Mouse (Mus musculus) testis, postnatal 10 days (tissue): Measurements from ENCODE around the gene Gm17428.
"Not testable (repeated sequence)": the region's sequence is repeated elsewhere in the genome, so short reads cannot be mapped to it uniquely, and the experiment has no call there.

Experiments used
- DNase-seq: peaks from one replicate; pipeline ENCODE4 v3.0.0; 2021; ENCODE audit warnings: low spot score

Gene Gm17428

DNA sequence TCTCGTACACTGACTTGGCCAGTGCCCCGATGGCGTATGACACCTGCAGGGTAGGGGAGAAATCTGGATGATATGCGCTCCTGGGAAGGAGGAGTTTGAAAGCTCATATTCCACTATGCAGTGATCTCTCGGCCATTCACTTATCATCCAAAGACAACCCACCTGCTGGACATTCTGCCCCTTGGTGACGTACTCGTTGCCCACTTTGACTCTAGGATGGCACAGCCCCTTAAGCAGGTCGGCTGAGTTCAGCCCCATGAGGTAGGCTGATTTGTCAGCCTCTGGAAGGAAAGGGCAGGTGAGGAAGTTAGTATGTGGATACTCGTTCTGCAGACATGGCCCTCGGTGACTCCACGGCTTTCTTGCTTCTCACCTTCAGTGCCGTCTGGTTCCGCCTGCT is 12.1 kb downstream of the Gm17428 start:
- DNase-seq: no peak

DNA sequence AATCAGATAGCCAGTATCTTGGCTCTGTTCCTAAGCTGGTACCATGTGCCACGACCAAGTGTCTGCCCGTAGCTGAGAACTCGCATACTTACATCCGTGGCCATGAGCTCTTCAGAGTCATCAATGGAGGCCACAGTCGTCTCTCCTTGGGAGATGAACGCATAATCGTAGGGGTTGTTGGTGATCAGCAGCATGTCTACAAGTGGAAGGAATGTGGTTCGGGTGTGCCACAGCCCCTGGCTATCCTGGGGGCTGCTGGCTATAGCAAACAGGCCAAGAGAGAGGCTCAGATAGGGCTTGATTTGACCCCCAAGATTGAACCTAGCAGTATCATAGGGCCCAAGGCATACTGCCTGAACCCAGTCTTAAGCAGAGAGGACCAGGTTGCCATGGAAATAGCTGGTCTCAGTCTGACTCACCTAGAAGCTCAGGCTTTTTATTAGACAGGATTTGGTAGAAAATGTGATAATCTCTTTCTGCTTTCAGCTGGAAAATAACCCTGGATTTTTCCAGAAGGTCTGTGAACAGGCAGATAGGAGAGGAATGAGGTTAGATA is 13.2 kb downstream of the Gm17428 start:
- DNase-seq: no peak

DNA sequence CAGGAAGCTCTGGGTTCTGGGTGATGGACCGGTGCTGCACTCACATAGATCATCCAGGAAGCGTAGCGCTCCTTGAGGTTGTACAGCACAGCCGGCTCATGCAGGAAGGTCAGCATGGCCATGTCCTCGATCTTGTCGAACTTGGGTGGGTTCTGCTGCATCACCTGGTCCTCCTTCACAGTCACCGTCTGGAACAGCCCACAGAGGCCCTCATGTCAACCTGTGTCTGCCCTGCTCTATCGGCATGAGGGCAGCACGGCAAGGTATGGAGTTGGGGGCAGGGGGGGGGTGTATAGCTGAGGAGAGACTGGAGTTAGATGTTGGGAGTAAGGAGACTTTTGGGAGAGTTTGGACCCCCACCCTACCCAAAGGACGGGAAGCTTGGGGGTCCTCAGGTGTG is 15.5 kb downstream of the Gm17428 start:
- no peak for DNase-seq

DNA sequence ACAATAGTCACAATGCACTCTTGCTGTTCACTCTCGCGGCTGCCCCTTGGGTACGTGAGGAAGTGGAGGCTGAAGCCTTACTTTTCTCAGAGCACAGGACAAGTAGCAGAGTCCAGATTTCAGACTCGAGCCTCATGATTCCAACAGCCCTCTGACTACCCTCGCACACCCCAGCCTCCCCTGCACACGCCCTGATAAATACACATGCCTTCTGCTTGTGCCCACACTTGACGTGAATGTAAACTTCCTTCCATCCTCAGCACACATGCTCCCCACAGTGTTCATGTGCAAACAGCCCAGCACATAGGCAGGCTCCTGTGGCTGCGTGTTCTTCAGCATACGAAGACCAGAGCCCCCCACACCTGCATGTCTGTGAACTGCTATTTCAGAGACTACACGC is 16.9 kb downstream of the Gm17428 start:
- no peak for DNase-seq

DNA sequence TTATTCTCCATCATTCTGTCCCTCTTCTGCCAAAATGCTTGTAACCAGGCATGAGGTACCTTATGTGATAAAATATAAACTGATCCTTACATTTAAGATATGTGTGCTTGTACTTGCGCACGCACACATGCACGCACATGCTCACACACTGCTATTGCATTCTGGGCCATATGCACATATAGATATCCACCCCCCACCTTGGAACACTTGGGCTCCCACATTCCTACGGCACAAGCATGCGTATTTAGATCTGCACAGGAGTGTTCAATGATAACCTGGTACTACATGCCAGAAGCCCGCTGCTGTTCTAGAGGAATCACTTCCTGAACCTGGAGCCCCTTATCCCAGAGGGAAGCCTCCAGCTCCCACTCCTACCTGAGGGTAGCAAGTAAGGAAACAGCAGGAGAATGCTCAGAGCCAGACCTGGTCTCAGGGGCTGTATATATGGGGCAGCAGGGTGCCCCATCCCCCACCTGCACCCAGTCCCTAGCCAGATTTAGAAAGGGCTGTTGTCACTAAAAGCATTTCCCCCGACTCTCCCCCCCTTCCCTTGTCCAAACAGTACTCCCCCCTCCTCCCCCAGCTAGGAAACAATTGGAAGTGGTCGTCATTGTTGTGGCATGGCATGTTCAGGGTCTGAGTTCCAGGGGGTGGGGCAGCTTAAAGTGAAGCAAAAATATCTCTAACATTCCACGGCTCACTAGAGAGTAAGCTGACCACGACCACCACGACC is 17.6 kb downstream of the Gm17428 start, which contains the start of gene Myh7:
Gene Myh7, minus strand, starts transcription at position 491 of the 733 bp plus-strand sequence.
- DNase-seq: no peak

DNA sequence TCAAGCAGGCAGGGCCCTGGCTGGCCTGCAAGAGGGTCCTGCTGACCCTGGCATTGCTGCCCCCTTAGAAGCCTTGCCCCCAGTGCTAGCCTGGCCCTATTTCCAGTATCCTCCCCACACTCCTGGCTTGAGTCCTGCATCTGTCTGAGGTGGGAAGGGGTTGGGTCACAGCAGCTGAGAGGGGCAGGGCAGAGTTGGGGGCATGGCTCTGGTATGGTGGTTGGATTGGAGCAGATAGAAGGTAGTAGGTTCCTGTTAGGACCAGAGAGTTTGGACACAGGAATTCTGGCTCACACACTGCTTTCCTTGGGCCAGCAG is 18.1 kb downstream of the Gm17428 start:
- DNase-seq: no peak

DNA sequence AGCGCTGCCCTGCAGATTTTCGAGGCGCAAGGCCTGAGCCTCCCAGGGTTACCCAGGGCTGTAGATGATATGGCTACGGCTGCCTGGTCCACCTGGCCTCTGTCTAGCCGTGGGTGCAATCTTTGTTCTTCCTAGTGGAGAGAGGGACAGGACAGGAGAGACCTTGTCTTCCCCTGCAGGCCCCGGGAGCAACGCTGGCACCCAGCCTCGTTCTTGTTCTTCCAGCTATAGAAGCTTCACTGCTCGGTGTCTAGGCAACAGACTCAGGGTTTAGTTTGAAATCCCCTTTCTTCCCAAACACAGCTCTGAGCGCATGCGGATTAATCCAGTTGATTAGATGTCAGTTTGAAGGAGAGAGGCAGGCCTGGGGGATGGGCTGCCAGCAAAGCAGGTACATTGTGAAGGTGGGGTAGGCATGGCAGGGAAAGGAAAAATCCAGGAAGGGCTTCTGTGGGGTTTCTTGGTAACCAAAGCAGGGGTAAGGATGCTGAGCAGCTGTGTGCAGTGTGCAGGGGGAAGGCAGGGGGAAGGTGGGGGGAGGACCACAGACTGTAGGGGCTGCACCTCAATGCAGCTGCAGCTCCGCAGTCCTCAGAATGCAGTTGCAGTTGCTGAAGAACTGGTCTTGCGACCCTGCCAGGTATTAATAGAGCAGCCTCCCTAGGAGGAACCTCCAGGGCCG is 18.9 kb downstream of the Gm17428 start:
- DNase-seq: no peak

DNA sequence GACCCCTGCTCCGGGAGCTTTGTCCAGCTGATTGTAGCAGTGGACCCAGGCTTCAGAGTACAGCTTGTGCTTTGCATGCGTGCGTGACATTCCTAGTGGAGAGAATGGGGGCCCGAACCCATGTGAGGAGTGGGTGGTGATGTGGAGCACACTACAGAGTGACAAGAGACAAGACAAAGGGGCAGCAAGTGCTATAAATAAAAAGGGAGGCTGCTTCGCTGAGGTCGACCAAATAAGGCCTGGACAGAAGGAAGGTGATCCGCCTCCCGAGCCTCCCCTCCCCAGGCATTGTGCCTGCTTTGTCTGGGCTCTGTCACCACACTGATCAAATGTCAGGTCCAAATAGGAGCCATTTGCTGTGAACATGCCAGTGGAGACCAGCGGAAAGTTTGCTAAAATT is 20.1 kb downstream of the Gm17428 start:
- DNase-seq: no peak

DNA sequence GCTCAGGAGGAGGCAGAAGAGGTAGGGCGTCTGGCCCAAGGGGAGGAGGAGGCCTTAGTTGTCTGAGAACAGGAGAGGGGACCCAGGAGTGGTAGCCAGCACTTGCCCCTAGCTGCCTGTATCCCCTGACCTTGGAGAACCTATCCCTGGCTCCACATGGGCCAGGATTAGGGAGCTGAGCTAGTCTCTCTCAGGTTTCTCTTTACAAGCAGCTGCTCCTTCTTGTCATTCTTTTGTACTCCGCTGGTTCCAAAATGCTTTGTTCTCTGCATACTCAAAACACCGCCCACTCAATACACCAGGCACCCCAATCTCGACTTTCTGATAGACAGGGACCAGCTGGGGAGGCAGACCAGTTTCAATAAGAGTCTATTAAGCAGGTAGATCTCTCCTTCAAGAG is 20.6 kb downstream of the Gm17428 start:
- no peak for DNase-seq

DNA sequence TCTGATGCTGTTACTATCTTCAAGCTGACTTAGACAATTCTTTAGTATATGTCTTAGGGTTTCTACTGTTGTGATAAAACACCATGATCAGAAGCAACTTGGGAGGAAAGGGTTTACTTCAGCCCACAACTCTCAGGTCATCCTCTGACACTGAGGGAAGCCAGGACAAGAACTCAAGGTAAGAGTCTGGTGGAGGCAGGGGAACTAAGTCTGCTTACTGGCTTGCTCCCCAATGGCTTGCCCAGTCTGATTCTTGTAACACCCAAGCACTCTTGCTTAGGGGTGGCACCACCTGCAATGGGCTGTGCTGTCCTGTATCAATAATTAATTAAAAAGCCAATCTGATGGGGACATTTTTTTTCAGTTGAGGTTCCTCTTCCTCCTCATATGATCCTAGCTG is 21.9 kb downstream of the Gm17428 start:
- no peak for DNase-seq

DNA sequence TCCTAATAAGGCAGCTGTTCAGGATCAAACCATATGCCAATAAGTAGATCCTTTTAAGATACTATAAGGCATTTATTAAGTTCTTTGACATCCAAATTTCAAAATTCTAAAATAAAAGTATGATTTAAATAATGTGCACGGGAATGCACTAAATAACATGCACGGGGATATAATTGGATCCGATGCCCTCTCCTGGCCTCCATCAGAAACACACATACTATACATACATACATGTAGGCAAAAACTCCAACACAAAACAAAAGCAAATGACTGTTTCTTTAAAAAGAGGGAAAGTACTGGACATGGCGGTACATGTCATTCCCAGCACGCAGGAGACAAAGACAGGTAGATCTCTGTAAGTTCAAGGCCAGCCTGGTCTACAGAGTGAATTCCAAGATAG is 23.1 kb downstream of the Gm17428 start:
- DNase-seq: not testable (repeated sequence)

DNA sequence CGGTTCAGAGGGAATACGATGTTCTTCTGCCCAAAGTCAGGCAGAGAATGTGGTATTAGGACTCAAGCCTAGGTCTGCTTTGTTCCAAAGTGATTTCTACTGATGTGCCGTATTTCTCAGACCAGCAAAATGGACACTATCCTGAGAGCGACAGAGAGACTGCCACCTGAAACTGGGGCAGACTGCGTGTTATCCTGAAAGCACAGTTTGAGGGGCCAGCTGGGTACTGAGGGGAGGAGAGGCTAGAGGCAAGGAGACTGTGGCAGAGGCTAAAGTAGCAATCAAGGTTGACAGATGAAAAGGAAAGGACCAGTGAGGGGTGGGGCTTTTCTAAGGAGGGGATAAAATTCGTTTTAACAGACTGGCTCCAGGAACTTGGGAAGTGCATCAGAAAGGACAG is 24.1 kb downstream of the Gm17428 start:
- DNase-seq: no peak

DNA sequence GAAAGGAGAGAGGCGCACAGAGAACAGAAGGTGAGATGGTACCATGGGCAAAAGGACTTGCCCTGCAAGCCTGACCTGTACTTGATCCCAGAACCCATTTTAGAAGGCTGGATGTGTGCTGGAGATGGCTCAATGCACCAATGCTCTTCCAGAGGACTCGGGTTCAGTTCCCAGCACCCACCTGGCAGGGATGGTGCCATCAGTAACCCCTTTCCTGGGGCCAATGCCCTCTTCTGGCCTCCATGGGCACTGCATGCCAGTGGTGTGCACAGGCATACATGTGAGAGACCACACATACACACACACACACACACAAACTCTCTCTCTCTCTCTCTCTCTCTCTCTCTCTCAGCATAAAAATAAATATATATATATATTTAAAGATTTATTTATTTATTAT is 24.7 kb downstream of the Gm17428 start:
- DNase-seq: no peak

DNA sequence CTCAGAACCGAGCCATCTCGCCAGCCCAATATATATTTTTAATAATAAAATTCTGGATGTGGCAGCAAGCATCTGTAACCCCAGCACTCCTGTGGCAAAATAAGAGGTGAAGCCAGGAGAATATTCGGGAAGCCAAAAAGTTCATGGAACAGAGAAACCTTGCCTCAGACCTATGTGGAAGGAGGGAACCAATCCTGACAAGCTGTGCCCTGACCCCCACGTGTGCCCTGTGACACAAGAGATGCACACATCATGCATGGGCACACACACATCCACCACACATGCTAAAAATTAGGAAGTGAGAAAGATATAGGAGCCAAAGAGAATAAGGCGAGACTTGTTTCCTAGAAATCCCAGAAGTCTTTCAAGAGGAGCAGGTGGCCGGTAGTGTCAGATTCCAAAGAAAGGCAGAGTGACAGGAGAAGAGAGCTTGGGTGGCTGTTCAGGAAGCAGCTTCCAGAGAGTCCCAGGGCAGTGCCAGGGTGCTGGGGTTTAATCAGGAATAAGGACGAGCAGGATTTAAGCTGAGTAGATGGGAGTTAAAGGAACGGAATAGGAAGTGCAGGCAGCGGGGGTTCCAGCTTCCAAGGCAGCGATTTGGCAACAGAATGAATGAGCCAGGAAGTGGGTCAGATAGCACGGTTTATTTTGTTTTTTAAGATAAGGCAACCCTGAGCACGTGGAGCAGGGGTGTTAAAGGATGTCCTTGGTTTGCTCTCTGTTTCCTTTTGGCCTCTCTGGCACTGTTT is 25.4 kb downstream of the Gm17428 start:
- DNase-seq: no peak

DNA sequence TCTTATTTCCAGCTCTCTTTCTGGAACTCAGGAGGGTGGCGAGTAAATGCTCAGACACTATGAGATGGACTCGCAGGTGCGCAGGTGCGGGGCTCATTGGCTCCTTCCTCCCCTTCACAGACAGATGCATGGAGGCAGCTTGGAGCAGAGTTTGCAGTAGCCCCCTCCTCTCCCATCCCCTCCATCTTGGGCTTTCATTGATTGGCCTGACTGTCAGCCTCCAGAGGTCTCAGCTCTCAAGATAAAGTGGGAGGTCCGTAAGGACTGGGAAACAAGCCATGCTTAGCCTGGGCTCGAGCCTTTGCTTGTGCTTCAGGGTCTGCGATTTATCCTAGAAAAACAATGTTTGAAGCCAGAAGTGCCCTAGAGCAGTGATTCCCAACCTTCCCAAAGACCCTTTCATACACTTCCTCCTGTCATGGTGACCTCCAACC is 26.0 kb downstream of the Gm17428 start:
- DNase-seq: no peak

DNA sequence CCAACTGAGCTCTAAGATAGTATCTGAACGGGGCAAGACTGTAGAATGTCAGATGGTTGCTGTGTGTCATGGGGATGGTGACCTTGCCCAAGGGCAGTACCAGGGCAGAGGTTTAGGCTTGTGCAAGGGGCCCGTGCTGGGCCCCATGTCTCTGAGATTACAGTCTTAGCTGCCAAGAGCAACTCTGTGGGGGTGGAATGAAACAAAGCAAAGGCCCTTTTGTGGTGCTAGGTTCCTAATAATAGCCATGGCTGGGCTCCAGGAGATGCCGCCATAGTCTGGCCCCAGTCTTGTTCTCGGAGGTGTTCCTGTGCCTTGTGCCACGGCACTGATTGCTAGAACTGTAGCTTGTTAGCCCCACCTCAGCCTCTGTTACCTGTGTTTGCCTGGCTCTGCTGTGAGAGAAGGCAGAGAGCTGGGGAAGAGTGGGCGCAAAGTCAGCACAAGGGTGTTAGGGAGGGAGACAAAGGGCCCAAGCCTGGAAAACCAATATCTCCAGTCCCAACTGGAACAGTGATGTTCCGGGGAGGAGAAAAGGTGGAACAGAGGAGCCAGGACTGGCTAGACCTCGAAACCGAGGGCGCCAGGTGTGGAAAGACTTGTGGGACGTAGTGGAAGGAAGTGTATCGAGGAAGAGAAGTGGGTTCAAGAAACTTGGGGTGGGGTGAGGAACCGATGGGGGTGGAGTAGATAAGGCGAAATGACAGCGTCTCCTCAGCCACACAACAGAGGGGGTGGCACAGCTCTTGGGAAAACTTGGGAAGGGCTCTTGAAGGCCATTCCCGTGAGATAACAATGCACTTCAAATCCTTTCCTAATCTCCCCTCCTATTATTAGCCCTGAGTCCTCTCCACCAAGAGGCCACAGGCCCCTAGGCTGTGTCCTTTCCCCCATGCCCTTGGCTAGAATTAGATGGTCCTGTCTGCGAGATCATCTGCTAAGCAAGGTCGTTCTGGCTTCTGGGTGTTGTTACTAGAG is 27.4 kb downstream of the Gm17428 start:
- DNase-seq: no peak

DNA sequence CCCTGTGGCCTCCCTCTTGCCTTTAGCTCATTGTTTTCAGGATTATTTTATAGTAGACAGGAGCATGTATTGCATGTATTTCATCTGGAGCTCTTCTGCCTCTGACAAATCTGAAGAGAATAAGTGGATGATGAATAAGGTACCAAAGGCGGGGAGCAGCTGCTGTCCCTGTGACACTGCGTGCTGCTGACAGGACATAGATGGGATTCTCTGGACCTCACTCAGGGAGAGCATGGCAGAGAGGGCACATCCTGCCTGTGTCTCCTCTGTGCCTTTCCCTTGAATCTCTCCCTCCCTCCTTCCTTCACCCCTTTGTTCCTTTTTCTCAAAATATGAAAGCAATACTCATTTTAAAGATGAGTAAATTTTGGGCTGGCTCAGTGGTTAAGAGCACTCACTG is 28.8 kb downstream of the Gm17428 start:
- no peak for DNase-seq

DNA sequence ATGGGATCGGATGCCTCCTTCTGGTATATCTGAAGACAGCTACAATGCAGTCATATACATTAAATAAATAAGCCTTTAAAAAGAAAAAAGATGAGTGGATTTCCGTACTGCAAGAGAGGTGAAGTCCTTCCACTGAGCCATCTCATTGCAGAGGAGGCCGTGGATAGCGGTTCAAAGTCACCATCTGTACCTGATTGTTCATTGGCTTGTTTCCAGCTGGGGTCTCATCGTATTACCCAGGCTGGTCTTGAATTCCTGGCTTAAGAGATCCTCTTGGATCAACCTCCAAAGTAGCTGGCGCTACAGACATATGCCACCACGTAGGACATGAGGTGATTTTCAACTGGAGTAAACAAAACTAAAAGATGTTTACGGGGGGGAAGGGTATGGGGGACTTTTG is 29.2 kb downstream of the Gm17428 start:
- no peak for DNase-seq

DNA sequence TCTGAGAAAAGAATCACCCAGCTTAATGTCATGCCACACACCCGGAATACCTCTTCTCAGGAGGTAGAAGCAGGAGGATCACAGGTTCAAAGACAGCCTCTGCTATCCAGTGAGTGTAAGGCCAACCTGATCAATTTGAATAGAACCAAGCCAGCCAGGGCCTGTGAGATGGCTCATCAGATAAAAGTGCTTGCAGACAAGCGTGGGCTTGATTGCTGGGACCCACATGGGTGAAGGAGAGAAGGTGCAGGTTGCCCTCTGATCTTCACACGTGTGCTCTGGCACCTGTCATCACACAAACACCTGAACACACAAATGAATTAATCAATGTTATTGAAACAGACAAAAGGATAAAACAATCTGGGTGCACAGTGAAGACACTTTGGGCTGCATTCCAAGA is 29.8 kb downstream of the Gm17428 start:
- DNase-seq: no peak

DNA sequence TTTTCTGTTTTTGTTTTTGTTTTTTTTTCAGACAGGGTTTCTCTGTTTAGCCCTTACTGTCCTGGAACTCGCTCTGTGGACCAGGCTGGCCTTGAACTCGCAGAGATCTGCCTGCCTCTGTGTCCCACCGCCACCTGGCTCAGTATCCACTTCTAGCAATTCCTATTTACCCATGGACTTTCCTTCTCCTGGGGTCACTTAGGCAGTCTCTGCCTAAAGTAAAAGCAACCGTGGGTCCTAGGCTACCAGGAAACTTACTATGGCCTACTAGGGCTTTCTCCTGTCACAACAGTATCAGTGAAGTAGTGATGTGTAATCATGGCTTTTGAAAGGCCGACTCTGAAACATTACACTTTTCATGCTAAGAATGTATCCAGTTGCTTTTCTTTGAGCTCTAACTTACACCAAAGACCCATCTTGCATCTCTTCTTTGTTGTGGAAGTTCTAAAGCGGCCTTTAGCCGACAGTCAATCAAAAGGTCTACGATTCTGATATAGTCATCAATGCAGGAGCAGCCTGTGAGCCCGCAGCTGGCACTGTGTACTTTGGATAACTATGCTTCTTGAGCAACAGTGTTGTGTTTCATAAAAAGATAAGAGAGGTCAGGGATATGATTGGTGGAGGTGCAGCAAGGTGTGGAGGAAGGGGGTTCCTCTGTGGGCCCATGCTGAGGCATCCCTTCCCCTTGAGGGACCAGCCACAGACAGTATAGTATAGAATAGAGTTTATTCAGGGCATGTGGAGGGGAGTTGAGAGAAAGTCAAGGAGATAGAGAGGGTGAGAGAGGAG is 30.6 kb downstream of the Gm17428 start:
- DNase-seq: no peak

DNA sequence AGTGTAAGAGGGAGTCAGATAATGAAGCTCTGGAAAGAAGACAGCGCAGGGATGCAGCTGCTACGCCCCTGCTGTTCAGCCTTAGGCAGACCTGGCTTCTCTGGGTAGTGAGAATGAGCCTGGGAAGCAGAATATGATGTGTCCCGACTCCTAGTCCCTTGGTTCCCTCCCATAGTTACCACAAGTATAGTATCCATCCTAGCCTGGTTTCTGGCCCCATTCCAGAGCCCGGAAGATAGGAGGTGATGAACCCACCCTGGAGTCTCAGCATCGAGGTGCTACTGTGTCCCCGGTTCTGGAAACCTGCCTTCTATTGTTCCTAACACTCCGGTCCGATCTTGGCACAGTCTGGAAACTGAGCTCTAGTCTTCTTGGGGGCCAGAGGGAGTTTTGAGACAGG is 31.7 kb downstream of the Gm17428 start:
- DNase-seq: no peak
